ENCODE assay signal across 17 mouse cellular contexts in the genomic region with DNA sequence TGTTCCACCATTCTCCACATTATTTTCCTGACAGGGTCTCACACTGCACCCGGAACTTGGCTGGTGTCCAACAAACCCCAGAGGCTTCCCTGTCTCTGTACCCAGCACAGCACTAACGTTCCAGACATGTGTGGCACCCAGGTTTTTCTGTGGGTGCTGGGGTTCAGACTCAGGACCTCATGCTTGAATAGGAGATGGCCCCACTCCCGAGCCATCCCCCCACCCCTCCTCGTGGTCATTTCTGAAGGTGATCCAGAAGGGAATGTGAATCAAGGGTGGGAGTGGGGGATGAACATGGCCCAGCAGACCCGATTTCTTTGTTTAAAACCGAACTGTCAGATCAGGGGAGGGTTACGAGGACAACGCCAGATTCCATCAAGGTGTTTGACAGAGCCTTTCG.
DNase-seq lines count a peak whose midpoint lies in the region; ATAC-seq and TF ChIP-seq lines count a peak whose summit lies in the region.
"Had no signal": no experiment of that assay in that cellular context is flagged by ENCODE, and none has a peak within 500 bp of the region (broad histone marks: within the 10 kb centered on the region; RNA-seq: fewer than 3 reads in every experiment).

No protein-coding gene starts in this region.

- ATAC-seq in hindbrain, postnatal 0 days = 0 out of 2 replicates have a peak, but pooled peaks have one; percentile 47
- no peak for ATAC-seq in hindbrain, embryonic 14.5 days (ENCODE audit: low FRiP score)
- ATAC-seq: forebrain, embryonic 15.5 days had no signal

- H3K36me3 ChIP-seq in hindbrain, postnatal 0 days (ENCODE audit: insufficient read depth, low read length) = no peaks in the 10 kb centered on the region
- H3K36me3 ChIP-seq in hindbrain, embryonic 14.5 days (replicated peaks; ENCODE audit: control insufficient read depth, insufficient read depth) = no peaks in the 10 kb centered on the region
- H3K36me3 ChIP-seq: embryonic facial prominence, embryonic 12.5 days; forebrain, embryonic 15.5 days; heart, embryonic 13.5 days; hindbrain, embryonic 15.5 days had no signal

- H3K27me3 ChIP-seq in hindbrain, postnatal 0 days (ENCODE audit: insufficient read depth, low read length) = no peaks in the 10 kb centered on the region
- no peaks in the 10 kb centered on the region for H3K27me3 ChIP-seq in hindbrain, embryonic 14.5 days (ENCODE audit: control insufficient read depth, insufficient read depth, low read length)
- H3K27me3 ChIP-seq: embryonic facial prominence, embryonic 12.5 days; forebrain, embryonic 15.5 days; heart, embryonic 13.5 days; hindbrain, embryonic 15.5 days had no signal

- H3K4me2 ChIP-seq in hindbrain, postnatal 0 days (ENCODE audit: low read depth, low read length) = no peak overlapping the region
- no peak overlapping the region for H3K4me2 ChIP-seq in hindbrain, embryonic 14.5 days (replicated peaks)
- H3K4me2 ChIP-seq: embryonic facial prominence, embryonic 12.5 days; forebrain, embryonic 15.5 days; heart, embryonic 13.5 days; hindbrain, embryonic 15.5 days had no signal

- H3K4me3 ChIP-seq in hindbrain, postnatal 0 days (ENCODE audit: low read length) = no peak overlapping the region
- H3K4me3 ChIP-seq in hindbrain, embryonic 14.5 days (replicated peaks; ENCODE audit: low read length) = no peak overlapping the region
- H3K4me3 ChIP-seq: embryonic facial prominence, embryonic 12.5 days; forebrain, embryonic 15.5 days; heart, adult 2 months; heart, embryonic 13.5 days; hindbrain, embryonic 15.5 days had no signal

- no peak overlapping the region for H3K9ac ChIP-seq in hindbrain, postnatal 0 days (replicated peaks; ENCODE audit: low read length)
- H3K9ac ChIP-seq in hindbrain, embryonic 14.5 days = no peak overlapping the region
- H3K9ac ChIP-seq: embryonic facial prominence, embryonic 12.5 days; forebrain, embryonic 15.5 days; heart, embryonic 13.5 days; hindbrain, embryonic 15.5 days had no signal

- DNase-seq in heart, adult 11 months = peak; percentile 81
- DNase-seq in heart, adult 18-20 months = no peak
- no peak for DNase-seq in hindbrain, postnatal 0 days (ENCODE audit: low spot score)
- DNase-seq in hindbrain, embryonic 14.5 days (ENCODE audit: low spot score) = no peak
- DNase-seq in retina, postnatal 1 day = peak; percentile 40
- no peak for DNase-seq in retina, embryonic 14.5 days (ENCODE audit: low spot score)
- no peak for DNase-seq in thymus, postnatal 25 days
- DNase-seq: adrenal gland, adult 8-10 months; adrenal gland, postnatal 36 days; cerebellum, adult 8-10 months; cerebellum, postnatal 25 days; gastrocnemius, postnatal 36 days; heart, adult 2 months had no signal

- no peaks in the 10 kb centered on the region for H3K4me1 ChIP-seq in hindbrain, postnatal 0 days (ENCODE audit: insufficient read depth, low read length)
- no peaks in the 10 kb centered on the region for H3K4me1 ChIP-seq in hindbrain, embryonic 14.5 days (replicated peaks; ENCODE audit: control insufficient read depth, insufficient read depth, low read length)
- H3K4me1 ChIP-seq: embryonic facial prominence, embryonic 12.5 days; forebrain, embryonic 15.5 days; heart, embryonic 13.5 days; hindbrain, embryonic 15.5 days had no signal

- WGBS in hindbrain, postnatal 0 days = 66% methylated on average over 9 of the region's 9 CpGs
- WGBS in hindbrain, embryonic 14.5 days = 70% methylated on average over 9 of the region's 9 CpGs

- no peaks in the 10 kb centered on the region for H3K9me3 ChIP-seq in hindbrain, postnatal 0 days (ENCODE audit: low read length)
- no peaks in the 10 kb centered on the region for H3K9me3 ChIP-seq in hindbrain, embryonic 14.5 days (ENCODE audit: control insufficient read depth, low read length)
- H3K9me3 ChIP-seq: embryonic facial prominence, embryonic 12.5 days; heart, embryonic 13.5 days; hindbrain, embryonic 15.5 days had no signal

- no peak overlapping the region for H3K27ac ChIP-seq in hindbrain, postnatal 0 days
- H3K27ac ChIP-seq in hindbrain, embryonic 14.5 days = no peak overlapping the region
- H3K27ac ChIP-seq: embryonic facial prominence, embryonic 12.5 days; forebrain, embryonic 15.5 days; heart, adult 2 months; heart, embryonic 13.5 days; hindbrain, embryonic 15.5 days had no signal

- TF ChIP-seq CTCF in hindbrain, postnatal 0 days (IDR thresholded peaks at IDR 0.05; ENCODE audit: low read depth) = no peak

Comparison
In these comparisons a context has a peak if more than half of its experiments do, and no peak if none do; other contexts are left out.
1. DNase-seq: peak in heart, adult 11 months (single experiment) and retina, postnatal 1 day (single experiment); none in heart, adult 18-20 months (0 of 2), hindbrain, postnatal 0 days (single experiment), hindbrain, embryonic 14.5 days (single experiment), retina, embryonic 14.5 days (single experiment) and thymus, postnatal 25 days (single experiment).